Mouse (Mus musculus) right cerebral cortex, postnatal 4 days (tissue): ENCODE measurements around the gene Osbpl11.
A peak's percentile ranks its signal among the peaks of the same experiment; 100 is the strongest.
"Not testable (repeated sequence)": the region's sequence is repeated elsewhere in the genome, so short reads cannot be mapped to it uniquely, and the experiment has no call there.

ENCODE experiments used
- DNase-seq: peaks from one replicate; pipeline ENCODE4 v3.0.0-alpha.2; 2022

Osbpl11 gene

GRCm38 (mm10) chr16:33184901-33185260 is at the start of gene Osbpl11:
TSS of gene Osbpl11 (plus strand) at chr16:33185071.
- peak; percentile 96 for DNase-seq

- no peak for DNase-seq
These were observed 49.7 kb upstream of the Osbpl11 start for GRCm38 (mm10) chr16:33135167-33135566.

GRCm38 (mm10) chr16:33139061-33139460 is 45.8 kb upstream of the Osbpl11 start:
- DNase-seq = not testable (repeated sequence)

DNA sequence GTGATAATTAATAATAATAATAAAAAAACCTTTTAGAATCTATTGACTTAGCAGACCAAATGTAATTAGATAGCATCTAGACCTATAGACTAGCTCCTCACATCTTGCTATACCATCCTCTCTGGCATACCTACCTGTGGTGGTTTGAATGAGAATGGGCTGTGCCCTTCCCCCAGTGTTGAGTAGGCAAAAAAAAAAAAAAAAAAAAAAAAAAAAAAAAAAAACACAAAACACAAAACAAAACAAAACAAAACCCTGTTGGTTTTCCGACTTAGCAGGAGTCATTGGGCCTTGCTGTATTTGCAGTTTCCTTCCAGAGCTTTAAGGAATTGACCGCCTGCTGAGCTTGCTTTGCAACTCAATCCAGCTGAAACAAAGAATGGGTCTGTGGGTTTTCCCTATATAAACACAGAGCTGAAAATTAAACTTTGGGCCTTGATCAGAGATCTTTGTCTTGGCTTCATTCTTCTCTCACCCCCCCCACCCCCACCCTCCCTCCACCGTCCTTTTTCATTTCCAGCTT is 43.1 kb upstream of the Osbpl11 start:
- no peak for DNase-seq

- DNase-seq = no peak
These were observed 41.4 kb upstream of the Osbpl11 start for GRCm38 (mm10) chr16:33143452-33143851.

- DNase-seq = no peak
These were observed 38.7 kb upstream of the Osbpl11 start for GRCm38 (mm10) chr16:33146185-33146584.

GRCm38 (mm10) chr16:33148135-33148534 is 36.7 kb upstream of the Osbpl11 start:
- no peak for DNase-seq

- not testable (repeated sequence) for DNase-seq
These were observed 34.0 kb upstream of the Osbpl11 start for GRCm38 (mm10) chr16:33150875-33151274.

GRCm38 (mm10) chr16:33151558-33151957 is 33.3 kb upstream of the Osbpl11 start:
- peak; percentile 19 for DNase-seq

DNA sequence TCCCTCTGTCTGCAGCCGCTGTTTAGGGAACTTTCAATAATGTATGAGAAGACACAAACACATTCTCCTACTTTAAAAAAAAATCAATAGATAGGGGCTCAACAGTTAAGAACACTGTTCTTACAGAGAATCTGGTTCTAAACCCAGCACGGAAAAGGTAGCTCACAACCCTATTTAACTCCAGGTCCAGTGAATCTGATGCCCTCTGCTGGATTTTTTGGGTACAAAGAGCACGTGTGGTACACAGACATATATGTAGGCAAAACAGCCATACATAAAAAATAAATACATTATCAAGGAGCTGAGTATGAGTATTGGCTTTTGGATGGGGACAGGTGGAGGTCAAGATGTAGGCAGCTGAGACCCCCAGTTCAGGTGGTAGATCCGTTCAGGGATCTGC is 29.9 kb upstream of the Osbpl11 start:
- DNase-seq = no peak

DNA sequence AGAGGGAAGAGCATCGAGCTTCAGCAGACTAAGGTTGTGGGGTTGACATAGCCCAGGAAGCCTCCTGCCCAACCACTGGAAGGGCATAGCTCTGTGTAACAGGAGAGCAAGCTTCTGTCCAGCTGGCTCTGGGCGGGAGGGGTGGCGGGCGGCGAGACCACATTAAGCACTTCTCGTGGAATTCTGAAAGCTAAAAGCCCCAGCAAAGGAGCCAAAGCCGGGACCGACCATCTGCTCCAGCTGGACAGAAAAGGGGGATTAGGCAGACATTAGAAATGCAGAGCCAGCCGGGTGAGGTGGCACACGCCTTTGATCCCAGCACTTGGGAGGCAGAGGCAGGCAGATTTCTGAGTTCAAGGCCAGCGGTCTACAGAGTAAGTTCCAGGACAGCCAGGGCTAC is 26.9 kb upstream of the Osbpl11 start:
- no peak for DNase-seq

GRCm38 (mm10) chr16:33158590-33159071 is 26.2 kb upstream of the Osbpl11 start:
- peak; percentile 38 for DNase-seq

DNA sequence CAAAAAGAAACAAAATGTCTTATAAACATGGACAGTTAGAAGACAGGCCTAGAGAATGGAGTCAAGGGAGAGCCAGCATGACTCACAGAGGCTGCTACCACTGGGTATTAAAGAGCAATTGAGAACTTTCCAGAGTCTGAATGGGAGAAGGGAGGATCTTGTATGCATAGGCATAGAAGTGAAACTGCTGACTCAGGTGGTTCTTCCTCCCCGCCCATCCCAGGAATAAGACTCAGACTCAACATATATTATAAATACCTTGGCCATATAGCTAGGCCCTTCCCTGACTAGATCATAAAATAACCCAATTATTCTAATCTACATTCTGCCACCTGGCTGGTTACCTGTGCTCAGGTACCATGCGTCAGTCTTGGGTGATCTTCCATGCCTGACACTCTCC is 25.5 kb upstream of the Osbpl11 start:
- DNase-seq = no peak

GRCm38 (mm10) chr16:33163330-33164090 is 21.4 kb upstream of the Osbpl11 start:
- no peak for DNase-seq

DNA sequence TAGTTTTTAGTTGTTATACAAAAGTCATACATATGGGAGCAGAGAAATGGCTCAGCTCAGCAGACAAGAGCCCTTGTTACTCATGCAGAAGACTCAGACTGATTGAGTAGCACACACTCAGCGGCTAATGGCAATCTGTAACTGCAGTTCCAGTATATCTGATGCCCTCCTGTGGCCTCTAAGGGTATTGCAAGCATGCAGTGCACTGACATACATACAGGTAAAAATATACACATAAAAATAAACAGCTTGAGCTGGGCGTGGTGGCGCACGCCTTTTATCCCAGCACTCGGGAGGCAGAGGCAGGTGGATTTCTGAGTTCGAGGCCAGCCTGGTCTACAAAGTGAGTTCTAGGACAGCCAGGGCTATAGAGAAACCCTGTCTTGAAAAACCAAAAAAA is 18.6 kb upstream of the Osbpl11 start:
- DNase-seq = peak; percentile 26

GRCm38 (mm10) chr16:33167537-33167936 is 17.3 kb upstream of the Osbpl11 start:
- DNase-seq = no peak

- no peak for DNase-seq
These were observed 15.3 kb upstream of the Osbpl11 start for GRCm38 (mm10) chr16:33169471-33170034.

- no peak for DNase-seq
These were observed 13.9 kb upstream of the Osbpl11 start for GRCm38 (mm10) chr16:33170716-33171587.

DNA sequence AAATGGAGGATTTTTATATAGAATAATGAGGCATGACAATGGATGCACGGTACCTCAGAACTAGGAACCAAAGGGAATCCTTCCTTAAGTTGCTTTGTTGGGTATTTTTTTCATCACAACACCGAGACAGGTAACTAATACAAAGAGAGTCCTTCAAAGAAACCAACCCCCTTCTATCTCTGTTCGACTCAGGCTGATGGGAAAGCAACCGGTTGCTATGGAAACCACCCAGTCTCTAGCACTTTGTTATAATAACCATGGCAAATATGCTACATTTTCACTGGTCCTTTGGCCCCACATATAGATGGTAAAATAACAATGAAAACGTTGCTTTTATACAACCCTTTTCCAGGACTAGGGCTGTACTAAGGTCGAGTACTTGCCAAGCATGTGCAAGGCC is 13.1 kb upstream of the Osbpl11 start:
- DNase-seq = no peak

DNA sequence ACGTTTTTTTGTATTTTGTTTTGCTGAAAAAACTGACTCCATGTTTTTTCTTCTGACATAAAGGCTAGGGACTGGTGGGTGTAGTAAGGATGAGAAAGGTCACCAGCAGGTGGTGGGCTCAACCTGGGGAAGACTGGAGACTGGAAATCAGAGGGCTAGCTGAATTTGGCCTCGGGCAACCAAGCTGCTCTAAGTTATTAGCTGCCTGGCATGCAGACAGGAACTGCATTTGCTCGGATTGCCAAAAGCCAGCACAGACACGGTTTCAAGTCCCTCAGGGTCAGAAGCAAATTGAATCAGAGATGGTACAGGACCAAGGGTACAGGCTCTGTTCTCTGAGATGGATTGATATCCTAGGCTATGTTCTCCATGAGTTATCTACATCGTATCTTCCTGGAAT is 11.7 kb upstream of the Osbpl11 start:
- DNase-seq = no peak

DNA sequence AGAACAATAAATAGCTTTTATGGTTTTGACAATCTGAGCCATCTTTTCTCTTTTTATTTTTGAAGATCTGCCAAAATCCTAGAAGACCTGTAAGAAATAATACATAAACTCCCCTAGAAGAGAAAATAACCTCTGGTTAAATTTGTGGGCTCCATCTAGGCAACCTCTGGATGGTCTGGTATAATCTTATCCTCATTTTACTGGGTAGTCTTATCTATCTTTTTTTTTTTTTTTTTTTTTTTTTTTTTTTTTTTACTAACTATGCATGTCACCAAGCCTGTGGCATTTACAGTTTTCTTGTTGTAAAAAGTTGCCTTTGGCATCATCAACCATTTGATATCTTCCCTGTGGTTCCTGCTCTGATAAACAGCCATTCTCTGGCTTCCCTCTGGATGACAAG is 10.2 kb upstream of the Osbpl11 start:
- DNase-seq = no peak

- not testable (repeated sequence) for DNase-seq
These were observed 8.0 kb upstream of the Osbpl11 start for GRCm38 (mm10) chr16:33176831-33177230.

- DNase-seq = no peak
These were observed 7.1 kb upstream of the Osbpl11 start for GRCm38 (mm10) chr16:33177722-33178121.
